Mouse (Mus musculus): ENCODE measurements around the gene B4gat1.

DNA sequence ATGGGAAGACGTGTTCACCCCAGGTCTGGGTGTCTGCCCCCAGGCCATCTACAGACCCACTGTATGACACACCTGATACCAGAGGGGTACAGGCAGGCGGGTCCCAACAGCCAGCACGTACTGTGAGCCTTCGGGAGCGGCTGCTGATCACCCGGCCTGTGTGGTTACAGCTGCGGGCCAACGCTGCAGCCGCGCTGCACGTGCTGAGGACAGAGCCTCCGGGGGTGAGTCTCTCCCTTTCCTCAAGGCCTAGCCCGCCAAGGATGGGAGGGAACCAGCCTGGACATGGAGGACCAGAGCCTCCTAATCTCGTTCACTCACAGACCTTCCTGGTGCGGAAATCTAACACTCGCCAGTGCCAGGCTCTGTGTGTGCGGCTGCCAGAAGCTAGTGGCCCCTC lies 12.4 kb downstream of the B4gat1 start:
- TF ChIP-seq CTCF (IDR thresholded peaks at IDR 0.05; ENCODE audit: low read depth) (no peak), EP300 (IDR thresholded peaks at IDR 0.05; ENCODE audit: low read depth) (no peak)

Data from liver, embryonic 14.5 days (tissue).